ENCODE assay signal across 13 mouse cellular contexts in the genomic region with DNA sequence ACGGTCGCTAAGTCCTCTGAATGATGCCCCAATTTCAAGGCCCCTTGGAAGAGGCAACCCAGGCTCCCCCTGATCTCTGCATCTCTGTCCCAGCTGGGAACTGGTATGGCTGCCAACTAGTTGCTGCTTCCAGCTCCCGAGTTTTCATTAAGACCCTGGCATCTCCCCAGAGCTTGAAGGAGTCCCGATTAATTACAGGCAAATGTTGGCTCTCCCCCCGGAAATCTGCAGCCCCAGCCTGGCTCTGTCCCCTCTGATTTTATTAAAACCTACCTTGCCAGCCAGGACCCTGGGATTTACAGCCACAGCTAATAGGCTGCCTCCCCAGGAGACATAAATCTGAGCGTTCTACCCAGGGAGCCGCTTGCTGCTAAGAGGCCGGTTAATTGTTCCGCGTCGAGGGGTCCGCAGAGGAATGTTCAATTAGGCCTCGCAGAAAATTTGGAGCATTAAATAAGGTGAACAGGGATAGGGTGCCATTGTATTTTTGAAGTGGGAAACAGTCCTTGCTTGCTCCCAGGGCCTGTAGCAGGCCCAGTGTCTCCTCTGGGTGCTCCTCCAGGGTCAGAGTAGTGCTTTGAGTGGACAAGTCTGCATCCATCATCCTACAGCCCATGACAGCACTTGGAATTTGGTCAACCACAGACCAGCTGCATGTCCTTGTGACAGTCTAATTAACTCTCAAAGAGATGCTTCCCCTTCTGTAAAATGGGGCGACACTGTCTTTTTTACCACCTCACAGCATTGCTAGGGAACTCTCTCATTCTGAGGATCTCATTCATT. TPM values are rescaled to one million over a fixed set of nuclear protein-coding genes. Genes with fewer than 3 reads are reported as not detected.
DNase-seq lines count a peak whose midpoint lies in the region; ATAC-seq and TF ChIP-seq lines count a peak whose summit lies in the region.
"Had no signal": no experiment of that assay in that cellular context is flagged by ENCODE, and none has a peak within 500 bp of the region (broad histone marks: within the 10 kb centered on the region; RNA-seq: fewer than 3 reads in every experiment).

No protein-coding gene starts in this region.

- H3K9me3 ChIP-seq in kidney, postnatal 0 days (replicated peaks; ENCODE audit: low read length): no peaks in the 10 kb centered on the region
- no peaks in the 10 kb centered on the region for H3K9me3 ChIP-seq in stomach, postnatal 0 days (ENCODE audit: control insufficient read depth, low read length)
- H3K9me3 ChIP-seq in kidney, embryonic 15.5 days (replicated peaks): no peaks in the 10 kb centered on the region

- no peak for TF ChIP-seq EP300 in stomach, postnatal 0 days (optimal IDR thresholded peaks at IDR 0.05)

- no peak overlapping the region for H3K4me3 ChIP-seq in kidney, postnatal 0 days (replicated peaks; ENCODE audit: low read depth, low read length)
- H3K4me3 ChIP-seq in stomach, postnatal 0 days (ENCODE audit: low read depth, low read length): no peak overlapping the region
- H3K4me3 ChIP-seq in kidney, embryonic 15.5 days (replicated peaks): no peak overlapping the region

- no peak for TF ChIP-seq CTCF in kidney, postnatal 0 days (IDR thresholded peaks at IDR 0.05; ENCODE audit: low read depth)
- TF ChIP-seq CTCF in stomach, postnatal 0 days (IDR thresholded peaks at IDR 0.05; ENCODE audit: low read depth): no peak

- ATAC-seq in kidney, postnatal 0 days (replicated peaks; ENCODE audit: low FRiP score, low read depth): no peak
- no peak for ATAC-seq in stomach, postnatal 0 days (ENCODE audit: low FRiP score, low TSS enrichment)
- ATAC-seq in kidney, embryonic 15.5 days (replicated peaks; ENCODE audit: low FRiP score): no peak
- no peak for ATAC-seq in activated CD4-positive, CD25-positive, alpha-beta regulatory T cell, adult 4 months

- peak; percentile 32 for DNase-seq in kidney, postnatal 0 days (ENCODE audit: low spot score)
- no peak for DNase-seq in kidney, postnatal 25 days
- DNase-seq in frontal cortex, postnatal 14 days (ENCODE audit: low spot score in 2 of 2): peak; percentile 20 to 36
- peak; percentile 41 to 48 for DNase-seq in left cerebral cortex, postnatal 10 days (ENCODE audit: extremely low spot score in 1 of 2, low spot score in 2 of 2)
- DNase-seq in right cerebral cortex, adult 2 months (ENCODE audit: low spot score in 2 of 2): peak; percentile 16 to 22
- DNase-seq in stomach, postnatal 0 days (ENCODE audit: low spot score): no peak
- DNase-seq: adrenal gland, adult 8-10 months; kidney, adult 8-10 months; lung, adult 18-20 months had no signal

- WGBS in kidney, postnatal 0 days: 16% methylated on average over 14 of the region's 14 CpGs
- WGBS in stomach, postnatal 0 days: 51% methylated on average over 14 of the region's 14 CpGs
- WGBS in kidney, embryonic 15.5 days: 17% methylated on average over 14 of the region's 14 CpGs

- no peaks in the 10 kb centered on the region for H3K36me3 ChIP-seq in kidney, postnatal 0 days (ENCODE audit: insufficient read depth, low read length)
- no peaks in the 10 kb centered on the region for H3K36me3 ChIP-seq in stomach, postnatal 0 days (ENCODE audit: control insufficient read depth, insufficient read depth, low read length)
- no peaks in the 10 kb centered on the region for H3K36me3 ChIP-seq in kidney, embryonic 15.5 days

- no peak overlapping the region for H3K9ac ChIP-seq in kidney, postnatal 0 days (ENCODE audit: low read depth, low read length)
- H3K9ac ChIP-seq in stomach, postnatal 0 days (ENCODE audit: low read length): no peak overlapping the region
- H3K9ac ChIP-seq in kidney, embryonic 15.5 days: no peak overlapping the region

- H3K4me2 ChIP-seq in kidney, postnatal 0 days (ENCODE audit: low read length): no peak overlapping the region
- H3K4me2 ChIP-seq in stomach, postnatal 0 days (replicated peaks; ENCODE audit: low read depth): no peak overlapping the region
- H3K4me2 ChIP-seq in kidney, embryonic 15.5 days: no peak overlapping the region

- no peaks in the 10 kb centered on the region for H3K4me1 ChIP-seq in kidney, postnatal 0 days (replicated peaks; ENCODE audit: insufficient read depth, low read length)
- H3K4me1 ChIP-seq in stomach, postnatal 0 days (replicated peaks; ENCODE audit: control insufficient read depth, insufficient read depth): no peaks in the 10 kb centered on the region
- no peaks in the 10 kb centered on the region for H3K4me1 ChIP-seq in kidney, embryonic 15.5 days

- H3K27ac ChIP-seq in kidney, postnatal 0 days: no peak overlapping the region
- no peak overlapping the region for H3K27ac ChIP-seq in stomach, postnatal 0 days (replicated peaks)
- no peak overlapping the region for H3K27ac ChIP-seq in kidney, embryonic 15.5 days

- no peaks in the 10 kb centered on the region; the same call in 1 of the 2 replicates for H3K27me3 ChIP-seq in kidney, postnatal 0 days (ENCODE audit: insufficient read depth, low read length)
- H3K27me3 ChIP-seq in stomach, postnatal 0 days (ENCODE audit: control insufficient read depth, insufficient read depth, low read length): no peaks in the 10 kb centered on the region
- H3K27me3 ChIP-seq in kidney, embryonic 15.5 days: peaks cover 63% of the 10 kb centered on the region

- intact Hi-C loops in left cerebral cortex, postnatal 10 days (cut with DNase I): no loop called here

RNA-seq across cellular contexts. Expression of a gene that starts 33.6 kb away (rescaled TPM):
- polyA plus RNA-seq in kidney, postnatal 0 days (2015; fragmentation: Nextera tagmentation; extraction: Ambion mirVana): 2.6 and 2.8 TPM in 2 replicates
- total RNA-seq in left cerebral cortex, postnatal 10 days (2021): 1 to 10 TPM; 2.6 to 3.4 TPM
- polyA plus RNA-seq in stomach, postnatal 0 days (2015; fragmentation: Nextera tagmentation; extraction: Ambion mirVana): 1.1 TPM in 2 replicates
- 2.9 and 3.2 TPM in 2 replicates for polyA plus RNA-seq in kidney, embryonic 15.5 days (2015; fragmentation: Nextera tagmentation; extraction: Ambion mirVana)
- under 1 TPM in 1 of 2 experiments, not detected in 1; 0.22 TPM for polyA plus RNA-seq in activated CD4-positive, CD25-positive, alpha-beta regulatory T cell, adult 4 months (2017; shearing (Covaris generic))
- total RNA-seq: common myeloid progenitor, adult 5-6 weeks had no signal
- polyA plus RNA-seq: testis, adult 2 months had no signal

Comparison
In these comparisons a context has a peak if more than half of its experiments do, and no peak if none do; other contexts are left out.
1. DNase-seq: peak in kidney, postnatal 0 days (single experiment), frontal cortex, postnatal 14 days (2 of 2), left cerebral cortex, postnatal 10 days (2 of 2) and right cerebral cortex, adult 2 months (2 of 2); none in kidney, postnatal 25 days (0 of 2) and stomach, postnatal 0 days (single experiment).